Mouse (Mus musculus) neural tube, embryonic 11.5 days (tissue): ENCODE measurements around the gene Actn4. TPM values are rescaled to one million over a fixed set of nuclear protein-coding genes. Genes with fewer than 3 reads are reported as not detected.
"Not testable (repeated sequence)": the region's sequence is repeated elsewhere in the genome, so short reads cannot be mapped to it uniquely, and the experiment has no call there.

Experiments
- ATAC-seq: fragments of 200-750 bp; cut with Nextera tagmentation; 2 replicates; pipeline ENCODE4 v1.8.0; 2017; ENCODE audit warnings: moderate number of reproducible peaks, mild to moderate bottlenecking, moderate TSS enrichment, moderate library complexity; ENCODE audit not compliant: insufficient read depth, low FRiP score, low TSS enrichment
- DNase-seq: peaks from one replicate; pipeline ENCODE4 v3.0.0-alpha.2; 2015; ENCODE audit warnings: low spot score
- H3K27ac ChIP-seq: fragments of 300-500 bp; sonication (generic); 2 replicates; pipeline ENCODE4 v1.5.1; 2014; ENCODE audit warnings: low read depth, mild to moderate bottlenecking, low read length
- H3K27me3 ChIP-seq: fragments of 300-500 bp; sonication (generic); 2 replicates; pipeline ENCODE4 v1.6.1; 2014; ENCODE audit warnings: mild to moderate bottlenecking, low read length, mixed read lengths; ENCODE audit not compliant: control insufficient read depth, insufficient read depth
- H3K36me3 ChIP-seq: fragments of 300-500 bp; sonication (generic); 2 replicates; pipeline ENCODE4 v1.6.1; 2014; ENCODE audit warnings: mild to moderate bottlenecking, low read length, moderate library complexity, mixed read lengths; ENCODE audit not compliant: control insufficient read depth, insufficient read depth
- H3K4me1 ChIP-seq: fragments of 300-500 bp; sonication (generic); 2 replicates; pipeline ENCODE4 v1.6.1; 2014; ENCODE audit warnings: low read length, mixed read lengths; ENCODE audit not compliant: control insufficient read depth, insufficient read depth
- H3K4me2 ChIP-seq: fragments of 300-500 bp; sonication (generic); 2 replicates; pipeline ENCODE4 v1.6.1; 2014; ENCODE audit warnings: low read depth, mild to moderate bottlenecking, moderate library complexity
- H3K4me3 ChIP-seq: fragments of 300-500 bp; sonication (generic); 2 replicates; pipeline ENCODE4 v1.5.1; 2014; ENCODE audit warnings: low read depth, low read length
- H3K9ac ChIP-seq: fragments of 300-500 bp; sonication (generic); 2 replicates; pipeline ENCODE4 v1.6.1; 2014; ENCODE audit warnings: mild to moderate bottlenecking, low read length
- H3K9me3 ChIP-seq: fragments of 300-500 bp; sonication (generic); 2 replicates; pipeline ENCODE4 v1.6.1; 2016; ENCODE audit warnings: low read length; ENCODE audit not compliant: control insufficient read depth
- WGBS: fragments of 180-500 bp; shearing (Covaris S2); extraction: QIAGEN DNeasy Blood & Tissue Kit; methylation state at CpG from one replicate; pipeline ENCODE4 v1.1.7; 2014; 5-methylcytosine and 5-hydroxymethylcytosine counted together
- polyA plus RNA-seq: library from polyadenylated mRNA; unstranded; fragments of >200 nt; fragmentation: Nextera tagmentation; extraction: Ambion mirVana; gene quantifications from 2 replicates; pipeline ENCODE4 v1.2.1, GENCODE M21; 2014

Actn4 gene
- polyA plus RNA-seq, 1 experiment from 2014 or later, result 201 TPM

- Histone ChIP-seq H3K9me3 (no peaks in the 10 kb centered on the region), H3K4me3 (no peak overlapping the region), H3K27ac (no peak overlapping the region), H3K27me3 (no peaks in the 10 kb centered on the region), H3K4me1 (no peaks in the 10 kb centered on the region), H3K9ac (no peak overlapping the region), H3K36me3 (no peaks in the 10 kb centered on the region), H3K4me2 (no peak overlapping the region)
- DNase-seq (no peak), ATAC-seq (no peak)
- WGBS, result 91% methylated on average over 24 of the region's 24 CpGs
These were observed 91.1 kb downstream of the Actn4 start for GRCm38 (mm10) chr7:28870901-28871664.

GRCm38 (mm10) chr7:28867508-28868340, 94.4 kb downstream of the Actn4 start:
- not testable (repeated sequence) for ATAC-seq, H3K4me2 ChIP-seq, H3K4me1 ChIP-seq, H3K4me3 ChIP-seq, H3K9ac ChIP-seq, H3K36me3 ChIP-seq, H3K27ac ChIP-seq, H3K9me3 ChIP-seq, H3K27me3 ChIP-seq
- 28% methylated on average over 23 of the region's 23 CpGs for WGBS
- peak; percentile 71 for DNase-seq

GRCm38 (mm10) chr7:28866769-28867507, 95.2 kb downstream of the Actn4 start:
- no peaks in the 10 kb centered on the region for H3K9me3 ChIP-seq
- H3K4me1 ChIP-seq, result 0 out of 2 replicates have a peak, but pooled peaks cover 3% of the 10 kb centered on the region
- H3K36me3 ChIP-seq, result no peaks in the 10 kb centered on the region
- ATAC-seq (no peak), DNase-seq (no peak)
- H3K4me2 ChIP-seq, result no peak overlapping the region
- WGBS, result 89% methylated on average over 28 of the region's 28 CpGs
- no peaks in the 10 kb centered on the region for H3K27me3 ChIP-seq
- no peak overlapping the region for H3K9ac ChIP-seq
- no peak overlapping the region for H3K27ac ChIP-seq
- H3K4me3 ChIP-seq, result no peak overlapping the region

- Histone ChIP-seq H3K4me3 (peak overlapping the region; percentile 13; the same call in 1 of the 2 replicates), H3K9me3 (no peaks in the 10 kb centered on the region), H3K27ac (no peak overlapping the region), H3K4me1 (0 out of 2 replicates have a peak, but pooled peaks cover 3% of the 10 kb centered on the region), H3K36me3 (no peaks in the 10 kb centered on the region), H3K9ac (peak overlapping the region; percentile 11; the same call in 1 of the 2 replicates), H3K27me3 (no peaks in the 10 kb centered on the region), H3K4me2 (peak overlapping the region; percentile 41)
- DNase-seq (peak; percentile 76), ATAC-seq (no peak)
- WGBS, result 42% methylated on average over 33 of the region's 33 CpGs
These were observed 96.4 kb downstream of the Actn4 start for GRCm38 (mm10) chr7:28865481-28866300.

- Histone ChIP-seq H3K9me3 (no peaks in the 10 kb centered on the region), H3K9ac (no peak overlapping the region), H3K4me3 (no peak overlapping the region), H3K4me2 (no peak overlapping the region), H3K27ac (no peak overlapping the region), H3K36me3 (no peaks in the 10 kb centered on the region), H3K4me1 (0 out of 2 replicates have a peak, but pooled peaks cover 3% of the 10 kb centered on the region), H3K27me3 (no peaks in the 10 kb centered on the region)
- DNase-seq, result no peak
- ATAC-seq, result no peak
- 56% methylated on average over 9 of the region's 9 CpGs for WGBS
These were observed 97.8 kb downstream of the Actn4 start for GRCm38 (mm10) chr7:28864288-28864750.

- ATAC-seq (no peak), DNase-seq (no peak)
- Histone ChIP-seq H3K4me3 (no peak within 1 kb of the TSS), H3K27ac (no peak within 1 kb of the TSS), H3K9ac (no peak within 1 kb of the TSS), H3K27me3 (no peaks in the 10 kb centered on the region), H3K4me1 (0 out of 2 replicates have a peak, but pooled peaks cover 3% of the 10 kb centered on the region), H3K36me3 (no peaks in the 10 kb centered on the region), H3K4me2 (no peak within 1 kb of the TSS), H3K9me3 (no peaks in the 10 kb centered on the region)
- 83% methylated on average over 6 of the region's 6 CpGs for WGBS
These were observed 98.6 kb downstream of the Actn4 start, which contains the start of gene Lgals7 for GRCm38 (mm10) chr7:28863540-28863939. Lgals7 (plus strand) TSS chr7:28863853.

- 0 out of 2 replicates have a peak, but pooled peaks cover 3% of the 10 kb centered on the region for H3K4me1 ChIP-seq
- H3K9me3 ChIP-seq, result no peaks in the 10 kb centered on the region
- DNase-seq (no peak), ATAC-seq (no peak)
- H3K36me3 ChIP-seq, result no peaks in the 10 kb centered on the region
- H3K4me3 ChIP-seq, result no peak overlapping the region
- H3K27ac ChIP-seq, result no peak overlapping the region
- no peaks in the 10 kb centered on the region for H3K27me3 ChIP-seq
- no peak overlapping the region for H3K4me2 ChIP-seq
- H3K9ac ChIP-seq, result no peak overlapping the region
- 79% methylated on average over 15 of the region's 15 CpGs for WGBS
These were observed 99.2 kb downstream of the Actn4 start for GRCm38 (mm10) chr7:28862817-28863499.
